Mouse (Mus musculus): Measurements from ENCODE around the gene Pthlh. TPM values are rescaled to one million over a fixed set of nuclear protein-coding genes. Genes with fewer than 3 reads are reported as not detected.
"Not testable (repeated sequence)": the region's sequence is repeated elsewhere in the genome, so short reads cannot be mapped to it uniquely, and the experiment has no call there.

The Pthlh gene
- 4.0 and 5.6 TPM in 2 replicates for polyA plus RNA-seq (2012; rRNA removed)

- WGBS, result 2% methylated on average over 65 of the region's 68 CpGs
- no peak within 1 kb of the TSS for H3K27ac ChIP-seq (ENCODE audit: insufficient read depth, low read length)
- H3K27me3 ChIP-seq (ENCODE audit: control insufficient read depth, insufficient read depth, low read length), result peaks cover 1% of the 10 kb centered on the region; the same call in 1 of the 2 replicates
- peak; percentile 37 to 42 for DNase-seq
- no peaks in the 10 kb centered on the region for H3K4me1 ChIP-seq (ENCODE audit: control insufficient read depth, insufficient read depth, low read length)
- H3K4me3 ChIP-seq (replicated peaks; ENCODE audit: insufficient read depth, low read depth, low read length), result peak within 1 kb of the TSS; percentile 42
- TF ChIP-seq CTCF (IDR thresholded peaks at IDR 0.05; ENCODE audit: borderline replicate concordance, insufficient read depth, low read depth, low read length), result no peak
- TF ChIP-seq POLR2A (IDR thresholded peaks at IDR 0.05; ENCODE audit: borderline replicate concordance, insufficient read depth, low read length), result no peak
Measured at GRCm38 (mm10) chr6:147263587-147264565, at the start of gene Pthlh. Gene Pthlh, minus strand, starts transcription at chr6:147264183.

GRCm38 (mm10) chr6:147313331-147313730 is 49.3 kb upstream of the Pthlh start:
- H3K27me3 ChIP-seq (ENCODE audit: control insufficient read depth, insufficient read depth, low read length), result no peaks in the 10 kb centered on the region
- no peak overlapping the region for H3K27ac ChIP-seq (ENCODE audit: insufficient read depth, low read length)
- no peak overlapping the region for H3K4me3 ChIP-seq (replicated peaks; ENCODE audit: insufficient read depth, low read depth, low read length)
- no peaks in the 10 kb centered on the region for H3K4me1 ChIP-seq (ENCODE audit: control insufficient read depth, insufficient read depth, low read length)
- TF ChIP-seq POLR2A (IDR thresholded peaks at IDR 0.05; ENCODE audit: borderline replicate concordance, insufficient read depth, low read length), result no peak
- no peak for DNase-seq

GRCm38 (mm10) chr6:147310435-147310978 is 46.5 kb upstream of the Pthlh start:
- H3K4me3 ChIP-seq (replicated peaks; ENCODE audit: insufficient read depth, low read depth, low read length), result no peak overlapping the region
- no peak overlapping the region for H3K27ac ChIP-seq (ENCODE audit: insufficient read depth, low read length)
- 57% methylated on average over 7 of the region's 7 CpGs for WGBS
- no peak for TF ChIP-seq CTCF (IDR thresholded peaks at IDR 0.05; ENCODE audit: borderline replicate concordance, insufficient read depth, low read depth, low read length)
- no peak for TF ChIP-seq POLR2A (IDR thresholded peaks at IDR 0.05; ENCODE audit: borderline replicate concordance, insufficient read depth, low read length)
- H3K4me1 ChIP-seq (ENCODE audit: control insufficient read depth, insufficient read depth, low read length), result no peaks in the 10 kb centered on the region
- no peaks in the 10 kb centered on the region for H3K27me3 ChIP-seq (ENCODE audit: control insufficient read depth, insufficient read depth, low read length)
- DNase-seq, result no peak

- DNase-seq, result peak in 1 of 2 experiments; percentile 35
- WGBS, result 7% methylated on average over 4 of the region's 4 CpGs
Measured at GRCm38 (mm10) chr6:147310035-147310434, 46.1 kb upstream of the Pthlh start.

GRCm38 (mm10) chr6:147304236-147304635 is 40.3 kb upstream of the Pthlh start:
- H3K4me1 ChIP-seq (ENCODE audit: control insufficient read depth, insufficient read depth, low read length); H3K27me3 ChIP-seq (ENCODE audit: control insufficient read depth, insufficient read depth, low read length); H3K27ac ChIP-seq (ENCODE audit: insufficient read depth, low read length); H3K4me3 ChIP-seq (replicated peaks; ENCODE audit: insufficient read depth, low read depth, low read length): not testable (repeated sequence)
- WGBS, result 80% methylated on average over 8 of the region's 9 CpGs
- DNase-seq, result peak in 1 of 2 experiments; percentile 12

More at GRCm38 (mm10) chr6:147310035-147310434, 46.1 kb upstream of the Pthlh start:
- Histone ChIP-seq H3K27ac (ENCODE audit: insufficient read depth, low read length) (no peak overlapping the region), H3K4me1 (ENCODE audit: control insufficient read depth, insufficient read depth, low read length) (no peaks in the 10 kb centered on the region), H3K27me3 (ENCODE audit: control insufficient read depth, insufficient read depth, low read length) (no peaks in the 10 kb centered on the region), H3K4me3 (replicated peaks; ENCODE audit: insufficient read depth, low read depth, low read length) (no peak overlapping the region)
- no peak for TF ChIP-seq CTCF (IDR thresholded peaks at IDR 0.05; ENCODE audit: borderline replicate concordance, insufficient read depth, low read depth, low read length)
- TF ChIP-seq POLR2A (IDR thresholded peaks at IDR 0.05; ENCODE audit: borderline replicate concordance, insufficient read depth, low read length), result no peak

GRCm38 (mm10) chr6:147299607-147300006 is 35.6 kb upstream of the Pthlh start:
- WGBS, result 85% methylated on average over 5 of the region's 5 CpGs
- Histone ChIP-seq H3K27ac (ENCODE audit: insufficient read depth, low read length) (no peak overlapping the region), H3K4me3 (replicated peaks; ENCODE audit: insufficient read depth, low read depth, low read length) (no peak overlapping the region), H3K27me3 (ENCODE audit: control insufficient read depth, insufficient read depth, low read length) (no peaks in the 10 kb centered on the region; the same call in 1 of the 2 replicates), H3K4me1 (ENCODE audit: control insufficient read depth, insufficient read depth, low read length) (no peaks in the 10 kb centered on the region)
- TF ChIP-seq CTCF (IDR thresholded peaks at IDR 0.05; ENCODE audit: borderline replicate concordance, insufficient read depth, low read depth, low read length) (no peak), POLR2A (IDR thresholded peaks at IDR 0.05; ENCODE audit: borderline replicate concordance, insufficient read depth, low read length) (no peak)
- DNase-seq, result no peak

- WGBS, result 21% methylated on average over 5 of the region's 5 CpGs
- Histone ChIP-seq H3K27me3 (ENCODE audit: control insufficient read depth, insufficient read depth, low read length) (no peaks in the 10 kb centered on the region), H3K4me3 (replicated peaks; ENCODE audit: insufficient read depth, low read depth, low read length) (no peak overlapping the region), H3K27ac (ENCODE audit: insufficient read depth, low read length) (no peak overlapping the region), H3K4me1 (ENCODE audit: control insufficient read depth, insufficient read depth, low read length) (no peaks in the 10 kb centered on the region)
- TF ChIP-seq CTCF (IDR thresholded peaks at IDR 0.05; ENCODE audit: borderline replicate concordance, insufficient read depth, low read depth, low read length) (no peak), POLR2A (IDR thresholded peaks at IDR 0.05; ENCODE audit: borderline replicate concordance, insufficient read depth, low read length) (no peak)
- no peak for DNase-seq
Measured at GRCm38 (mm10) chr6:147279309-147279708, 15.3 kb upstream of the Pthlh start.
